In genomic region chr7:142037553-142038170, GRCm38 (mm10) we compare ENCODE assay signal across 8 mouse cellular contexts. TPM values are rescaled to one million over a fixed set of nuclear protein-coding genes. Genes with fewer than 3 reads are reported as not detected.
A peak's percentile ranks its signal among the peaks of the same experiment; 100 is the strongest.
DNase-seq lines count a peak whose midpoint lies in the region; ATAC-seq and TF ChIP-seq lines count a peak whose summit lies in the region.
"Had no signal": no experiment of that assay in that cellular context is flagged by ENCODE, and none has a peak within 500 bp of the region (broad histone marks: within the 10 kb centered on the region; RNA-seq: fewer than 3 reads in every experiment).

No protein-coding gene starts in this region.

- no peak overlapping the region for H3K9ac ChIP-seq in hindbrain, embryonic 15.5 days
- no peak overlapping the region for H3K9ac ChIP-seq in stomach, embryonic 14.5 days (replicated peaks; ENCODE audit: low read depth, low read length)
- H3K9ac ChIP-seq: heart, embryonic 13.5 days had no signal

- no peak overlapping the region for H3K4me3 ChIP-seq in hindbrain, embryonic 15.5 days
- H3K4me3 ChIP-seq in left cerebral cortex, adult 2 months, result no peak overlapping the region
- H3K4me3 ChIP-seq in stomach, embryonic 14.5 days (ENCODE audit: low read depth, low read length), result no peak overlapping the region
- H3K4me3 ChIP-seq: heart, embryonic 13.5 days had no signal

- H3K9me3 ChIP-seq in hindbrain, embryonic 15.5 days, result no peaks in the 10 kb centered on the region
- no peaks in the 10 kb centered on the region for H3K9me3 ChIP-seq in stomach, embryonic 14.5 days (ENCODE audit: control insufficient read depth, low read depth, low read length)
- H3K9me3 ChIP-seq: heart, embryonic 13.5 days had no signal

- no peak overlapping the region for H3K4me2 ChIP-seq in hindbrain, embryonic 15.5 days
- H3K4me2 ChIP-seq in stomach, embryonic 14.5 days (replicated peaks; ENCODE audit: low read depth, low read length), result no peak overlapping the region
- H3K4me2 ChIP-seq: heart, embryonic 13.5 days had no signal

- peak; percentile 50 for DNase-seq in T-cell, adult 2 months (ENCODE audit: low spot score)
- peak; percentile 78 for DNase-seq in embryo, embryonic 10.5 days (ENCODE audit: low spot score)
- DNase-seq in left cerebral cortex, adult 2 months (ENCODE audit: extremely low spot score in 1 of 2, low spot score in 2 of 2), result peak; percentile 23 to 35

- H3K27me3 ChIP-seq in hindbrain, embryonic 15.5 days, result no peaks in the 10 kb centered on the region
- no peaks in the 10 kb centered on the region for H3K27me3 ChIP-seq in stomach, embryonic 14.5 days (ENCODE audit: control insufficient read depth, insufficient read depth, low read length)
- H3K27me3 ChIP-seq: heart, embryonic 13.5 days had no signal

- intact Hi-C loops in left cerebral cortex, adult 2 months (cut with DNase I), result loop anchor here (1.0 to 5.0 kb wide), 2 partner anchors 21 to 110 kb away; no protein-coding TSS in a partner anchor

- H3K4me1 ChIP-seq in hindbrain, embryonic 15.5 days (replicated peaks), result no peaks in the 10 kb centered on the region
- no peaks in the 10 kb centered on the region for H3K4me1 ChIP-seq in stomach, embryonic 14.5 days (ENCODE audit: control insufficient read depth, insufficient read depth, low read length)

- H3K36me3 ChIP-seq in hindbrain, embryonic 15.5 days, result no peaks in the 10 kb centered on the region
- no peaks in the 10 kb centered on the region for H3K36me3 ChIP-seq in stomach, embryonic 14.5 days (ENCODE audit: control insufficient read depth, insufficient read depth, low read length)

- 70% methylated on average over 4 of the region's 4 CpGs for WGBS in hindbrain, embryonic 15.5 days
- 63% methylated on average over 4 of the region's 4 CpGs for WGBS in stomach, embryonic 14.5 days

- TF ChIP-seq CTCF in left cerebral cortex, adult 2 months (IDR thresholded peaks at IDR 0.05), result peak; percentile 88

- peak; percentile 58 for ATAC-seq in CD4-positive, CD25-positive, alpha-beta regulatory T cell, adult 4 months
- ATAC-seq in hindbrain, embryonic 15.5 days (ENCODE audit: low FRiP score, low read depth), result peak; percentile 72; the same call in 1 of the 2 replicates
- ATAC-seq in megakaryocyte progenitor cell, adult 5-6 weeks (replicated peaks; ENCODE audit: poor library complexity), result peak; percentile 82
- peak; percentile 65; the same call in 1 of the 2 replicates for ATAC-seq in stomach, embryonic 14.5 days (ENCODE audit: insufficient number of reproducible peaks, insufficient read depth, low FRiP score, low read depth)

- H3K27ac ChIP-seq in hindbrain, embryonic 15.5 days (replicated peaks), result no peak overlapping the region
- H3K27ac ChIP-seq in left cerebral cortex, adult 2 months, result no peak overlapping the region
- no peak overlapping the region for H3K27ac ChIP-seq in stomach, embryonic 14.5 days (ENCODE audit: low read length)
- H3K27ac ChIP-seq: heart, embryonic 13.5 days had no signal

RNA-seq across cellular contexts. Expression of gene Mob2, which starts 23.2 kb away (rescaled TPM):
- polyA plus RNA-seq in CD4-positive, CD25-positive, alpha-beta regulatory T cell, adult 4 months (2017; shearing (Covaris generic)), result 10 to 100 TPM; 63.0 to 78.7 TPM
- 50.8 and 53.4 TPM in 2 replicates for polyA plus RNA-seq in hindbrain, embryonic 15.5 days (2015; fragmentation: Nextera tagmentation; extraction: Ambion mirVana)
- 10 to 100 TPM; 37.6 to 38.7 TPM for total RNA-seq in left cerebral cortex, adult 2 months (2021)
- total RNA-seq in megakaryocyte progenitor cell, adult 5-6 weeks (2015), result 45.3 and 45.9 TPM in 2 replicates
- total RNA-seq in megakaryocyte progenitor cell, adult 5-6 weeks (2017), result 45.9 and 47.1 TPM in 2 replicates
- polyA plus RNA-seq in stomach, embryonic 14.5 days (2014; fragmentation: Nextera tagmentation; extraction: Ambion mirVana), result 66.8 and 68.2 TPM in 2 replicates

RNA-seq across cellular contexts. Expression of gene Dusp8, which starts 58.0 kb away (rescaled TPM):
- polyA plus RNA-seq in CD4-positive, CD25-positive, alpha-beta regulatory T cell, adult 4 months (2017; shearing (Covaris generic)), result under 1 TPM in 1 of 2 experiments, not detected in 1; 0.17 TPM
- polyA plus RNA-seq in hindbrain, embryonic 15.5 days (2015; fragmentation: Nextera tagmentation; extraction: Ambion mirVana), result 117 and 134 TPM in 2 replicates
- total RNA-seq in left cerebral cortex, adult 2 months (2021), result 100 to 1,000 TPM; 153 to 173 TPM
- 0.12 TPM in 1 of 2 replicates, not detected in the other for total RNA-seq in megakaryocyte progenitor cell, adult 5-6 weeks (2015)
- total RNA-seq in megakaryocyte progenitor cell, adult 5-6 weeks (2017), result not detected in 2 replicates
- polyA plus RNA-seq in stomach, embryonic 14.5 days (2014; fragmentation: Nextera tagmentation; extraction: Ambion mirVana), result 5.2 and 6.4 TPM in 2 replicates

Comparison
In these comparisons a context has a peak if more than half of its experiments do, and no peak if none do; other contexts are left out.
1. RNA of gene Dusp8, which starts 58.0 kb away (polyA plus RNA-seq): 117 to 134 TPM in hindbrain, embryonic 15.5 days; 5.2 to 6.4 TPM in stomach, embryonic 14.5 days and 0.17 TPM in CD4-positive, CD25-positive, alpha-beta regulatory T cell, adult 4 months; every median in the first group is over 10 times any median in the second.
2. Peak in every context shown above with its lines, with median percentiles within 50 percentile points of each other: ATAC-seq and DNase-seq.